Mouse (Mus musculus) midbrain, embryonic 14.5 days (tissue): ENCODE results near the gene Hspbp1. TPM values are rescaled to one million over a fixed set of nuclear protein-coding genes. Genes with fewer than 3 reads are reported as not detected.

ENCODE experiments used
- ATAC-seq: fragments of 200-750 bp; cut with Nextera tagmentation; 2 replicates; pipeline ENCODE4 v1.8.0; 2017; ENCODE audit warnings: moderate number of reproducible peaks, moderate library complexity; ENCODE audit not compliant: low FRiP score, low TSS enrichment
- DNase-seq: peaks from one replicate; pipeline ENCODE4 v3.0.0-alpha.2; 2015
- H3K27ac ChIP-seq: fragments of 300-500 bp; sonication (generic); replicated peaks from 2 replicates; pipeline ENCODE4 v1.5.1; 2014; ENCODE audit warnings: mild to moderate bottlenecking, low read depth, low read length, moderate library complexity
- H3K27me3 ChIP-seq: fragments of 300-500 bp; sonication (generic); 2 replicates; pipeline ENCODE4 v1.6.1; 2014; ENCODE audit warnings: low read length, control low read depth, mixed read lengths; ENCODE audit not compliant: control insufficient read depth, insufficient read depth
- H3K36me3 ChIP-seq: fragments of 300-500 bp; sonication (generic); 2 replicates; pipeline ENCODE4 v1.6.1; 2014; ENCODE audit warnings: low read length, control low read depth; ENCODE audit not compliant: control insufficient read depth, insufficient read depth
- H3K4me1 ChIP-seq: fragments of 300-500 bp; sonication (generic); 2 replicates; pipeline ENCODE4 v1.6.1; 2014; ENCODE audit warnings: mild to moderate bottlenecking, antibody characterized with exemption, low read length, control low read depth; ENCODE audit not compliant: control insufficient read depth, insufficient read depth
- H3K4me2 ChIP-seq: fragments of 300-500 bp; sonication (generic); 2 replicates; pipeline ENCODE4 v1.6.1; 2014; ENCODE audit warnings: mild to moderate bottlenecking, low read length, moderate library complexity
- H3K4me3 ChIP-seq: fragments of 300-500 bp; sonication (generic); replicated peaks from 2 replicates; pipeline ENCODE4 v1.5.1; 2014; ENCODE audit warnings: low read depth, low read length
- H3K9ac ChIP-seq: fragments of 300-500 bp; sonication (generic); replicated peaks from 2 replicates; pipeline ENCODE4 v1.6.1; 2014; ENCODE audit warnings: mild to moderate bottlenecking, low read length, moderate library complexity
- H3K9me3 ChIP-seq: fragments of 300-500 bp; sonication (generic); 2 replicates; pipeline ENCODE4 v1.6.1; 2016; ENCODE audit warnings: low read length, control low read depth, mixed read lengths; ENCODE audit not compliant: control insufficient read depth
- WGBS: fragments of 180-500 bp; shearing (Covaris S2); extraction: QIAGEN DNeasy Blood & Tissue Kit; methylation state at CpG from one replicate; pipeline ENCODE4 v1.1.7; 2014; 5-methylcytosine and 5-hydroxymethylcytosine counted together
- polyA plus RNA-seq: library from polyadenylated mRNA; unstranded; fragments of >200 nt; fragmentation: Nextera tagmentation; extraction: Ambion mirVana; gene quantifications from 2 replicates; pipeline ENCODE4 v1.2.1, GENCODE M21; 2014

Hspbp1 gene
- polyA plus RNA-seq = 136 and 169 TPM in 2 replicates

DNA sequence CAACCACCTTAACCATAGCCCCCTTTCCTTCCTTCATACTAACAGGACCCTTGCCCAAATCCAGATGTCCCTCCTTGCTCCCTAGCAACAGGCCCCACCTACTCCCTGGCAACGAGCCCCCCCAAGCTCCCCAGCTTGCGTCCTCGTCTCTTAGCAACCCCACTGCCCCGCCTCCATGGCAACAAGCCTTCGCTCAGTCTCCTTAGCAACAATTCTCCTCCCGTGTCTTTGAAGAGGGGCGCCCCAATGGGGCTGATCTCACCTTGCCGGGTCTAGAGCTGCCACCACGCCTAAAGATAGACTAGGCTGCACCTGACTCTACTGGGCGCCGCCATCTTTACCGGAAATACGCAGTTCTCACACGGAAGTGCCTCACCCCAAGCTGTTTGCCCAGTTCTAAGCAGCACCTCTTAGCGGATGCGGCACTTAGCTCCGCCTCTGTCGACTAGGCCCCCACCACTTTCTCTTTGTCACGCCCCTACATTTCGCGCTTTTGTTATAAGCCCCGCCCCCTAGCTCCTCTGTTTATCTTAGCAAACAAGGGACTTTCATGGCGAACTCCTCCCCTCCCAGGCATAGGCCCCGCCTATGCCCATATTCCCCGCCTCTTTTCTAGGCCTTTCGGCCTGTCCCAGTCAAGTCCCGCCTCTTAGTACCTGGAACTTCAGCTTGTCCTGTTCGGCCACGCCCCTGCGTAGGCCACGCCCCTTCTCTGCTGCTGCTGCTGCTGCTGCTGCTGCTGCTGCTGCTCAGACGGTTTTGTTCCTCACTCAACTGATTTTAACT is at the start of gene Hspbp1:
Hspbp1 (minus strand) TSS at position 437 of the 786 bp plus-strand sequence.
- Histone ChIP-seq H3K9me3 (no peaks in the 10 kb centered on the region), H3K27me3 (no peaks in the 10 kb centered on the region), H3K4me3 (peak within 1 kb of the TSS; percentile 73), H3K27ac (peak within 1 kb of the TSS; percentile 83), H3K4me1 (peaks cover 7% of the 10 kb centered on the region), H3K9ac (peak within 1 kb of the TSS; percentile 59), H3K36me3 (peaks cover 16% of the 10 kb centered on the region), H3K4me2 (peak within 1 kb of the TSS; percentile 92)
- WGBS = under 1% methylated on average over 32 of the region's 32 CpGs
- ATAC-seq (peak; percentile 95), DNase-seq (peak; percentile 95)

DNA sequence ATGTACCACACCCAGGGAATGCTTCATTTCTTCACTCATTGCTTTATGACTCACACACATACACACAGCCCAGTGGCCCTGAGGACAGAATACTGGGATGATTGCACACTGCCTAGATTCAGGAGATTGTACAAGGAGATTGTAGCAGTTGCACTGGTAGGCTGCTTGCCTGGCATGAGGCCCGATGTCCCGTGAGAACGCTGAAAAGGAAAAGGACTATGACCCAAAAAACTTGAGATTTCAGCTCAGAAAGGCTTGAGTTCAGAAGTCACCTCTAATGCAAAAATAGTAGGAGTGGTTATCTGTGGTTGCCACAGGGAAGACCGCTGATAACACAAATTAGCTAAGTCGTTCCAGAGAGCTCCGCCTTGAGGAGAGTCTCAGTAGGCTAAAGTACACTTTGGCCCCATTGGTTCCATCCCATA is 48.1 kb upstream of the Hspbp1 start:
- Histone ChIP-seq H3K27ac (no peak overlapping the region), H3K4me1 (no peaks in the 10 kb centered on the region), H3K9ac (no peak overlapping the region), H3K4me3 (no peak overlapping the region), H3K4me2 (no peak overlapping the region), H3K36me3 (no peaks in the 10 kb centered on the region), H3K9me3 (no peaks in the 10 kb centered on the region), H3K27me3 (no peaks in the 10 kb centered on the region)
- no peak for ATAC-seq
- 76% methylated on average over 6 of the region's 6 CpGs for WGBS
- no peak for DNase-seq

DNA sequence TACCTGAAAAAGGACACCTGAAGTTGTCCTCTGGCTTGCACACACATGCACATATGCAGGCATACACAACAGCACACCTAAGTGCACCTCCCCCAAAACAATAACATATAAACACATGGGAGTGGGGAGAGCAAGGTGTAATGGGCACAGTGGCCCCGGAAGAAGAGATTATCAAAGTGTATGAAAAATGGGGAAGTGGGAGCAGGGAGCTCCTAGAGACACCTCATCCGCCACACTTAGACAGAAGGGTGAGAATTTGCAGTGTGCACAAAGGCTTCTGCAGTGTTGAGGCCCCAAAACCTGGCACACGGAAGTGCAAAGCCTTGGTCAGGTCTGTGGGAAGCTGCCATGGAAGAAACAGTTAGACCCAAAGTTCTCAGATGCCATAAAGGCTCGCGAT is 46.2 kb upstream of the Hspbp1 start:
- no peak overlapping the region for H3K4me3 ChIP-seq
- 82% methylated on average over 5 of the region's 5 CpGs for WGBS
- ATAC-seq = no peak

GRCm38 (mm10) chr7:4725169-4725568 is 40.3 kb upstream of the Hspbp1 start, which contains the start of gene Tmem150b:
Tmem150b (minus strand) TSS chr7:4725249.
- ATAC-seq (no peak), DNase-seq (no peak)
- Histone ChIP-seq H3K9ac (no peak within 1 kb of the TSS), H3K4me3 (no peak within 1 kb of the TSS), H3K27me3 (no peaks in the 10 kb centered on the region), H3K9me3 (no peaks in the 10 kb centered on the region), H3K4me1 (no peaks in the 10 kb centered on the region), H3K4me2 (no peak within 1 kb of the TSS), H3K27ac (no peak within 1 kb of the TSS), H3K36me3 (no peaks in the 10 kb centered on the region)
- WGBS = 90% methylated on average over 7 of the region's 7 CpGs

More for the DNA sequence above, 46.2 kb upstream of the Hspbp1 start:
- no peak overlapping the region for H3K4me2 ChIP-seq
- H3K27me3 ChIP-seq = no peaks in the 10 kb centered on the region
- H3K9me3 ChIP-seq = no peaks in the 10 kb centered on the region
- no peak for DNase-seq
- H3K4me1 ChIP-seq = no peaks in the 10 kb centered on the region
- no peak overlapping the region for H3K9ac ChIP-seq
- no peaks in the 10 kb centered on the region for H3K36me3 ChIP-seq
- no peak overlapping the region for H3K27ac ChIP-seq

DNA sequence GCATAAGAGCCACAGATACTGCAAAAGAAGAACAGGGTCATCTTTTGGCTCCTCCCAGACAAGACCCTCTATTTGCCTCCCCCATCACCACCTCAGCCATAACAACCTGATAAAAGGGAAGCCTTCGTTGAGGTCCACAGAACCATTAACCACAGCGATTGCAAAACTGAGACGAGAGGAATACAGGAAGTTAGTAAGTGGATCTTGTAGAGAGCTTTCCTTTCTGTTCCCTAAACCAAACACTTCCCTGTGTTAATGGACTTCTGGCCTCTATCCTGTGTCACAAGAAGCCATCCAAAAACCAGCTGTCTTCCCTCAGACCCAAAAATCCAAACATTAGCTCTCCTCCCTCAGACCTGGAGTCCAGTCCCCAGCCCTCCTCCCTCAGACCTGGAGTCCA is 39.5 kb upstream of the Hspbp1 start:
- Histone ChIP-seq H3K4me1 (no peaks in the 10 kb centered on the region), H3K27me3 (no peaks in the 10 kb centered on the region), H3K36me3 (no peaks in the 10 kb centered on the region), H3K9me3 (no peaks in the 10 kb centered on the region), H3K4me3 (no peak overlapping the region), H3K4me2 (no peak overlapping the region), H3K9ac (no peak overlapping the region), H3K27ac (no peak overlapping the region)
- 83% methylated on average over 3 of the region's 3 CpGs for WGBS
- DNase-seq (no peak), ATAC-seq (no peak)

DNA sequence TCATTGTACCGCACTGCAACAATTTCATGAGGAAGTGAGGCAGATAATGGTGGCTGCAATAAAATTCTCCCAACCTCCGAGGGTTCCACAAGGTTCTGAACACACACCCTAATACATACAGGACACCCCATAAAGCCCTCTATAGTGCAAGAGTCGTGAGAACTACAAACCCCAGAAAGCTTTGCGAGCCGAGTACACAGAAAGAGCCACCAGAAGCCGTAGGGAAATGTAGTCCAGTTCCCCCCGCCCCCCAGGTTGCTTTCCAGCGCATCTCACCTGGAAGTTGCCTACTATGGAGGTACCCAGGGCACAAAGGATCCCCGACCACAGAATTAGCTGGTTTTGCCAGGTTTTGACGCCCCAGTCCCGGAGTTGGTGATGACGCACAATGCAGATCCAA is 38.6 kb upstream of the Hspbp1 start:
- Histone ChIP-seq H3K27ac (no peak overlapping the region), H3K27me3 (no peaks in the 10 kb centered on the region), H3K4me3 (peak overlapping the region; percentile 18), H3K36me3 (no peaks in the 10 kb centered on the region), H3K4me2 (peak overlapping the region; percentile 51), H3K9ac (0 out of 2 replicates have a peak overlapping the region, but pooled peaks have one; percentile 36), H3K9me3 (no peaks in the 10 kb centered on the region), H3K4me1 (no peaks in the 10 kb centered on the region)
- WGBS = 41% methylated on average over 12 of the region's 12 CpGs
- ATAC-seq (no peak), DNase-seq (peak; percentile 70)

DNA sequence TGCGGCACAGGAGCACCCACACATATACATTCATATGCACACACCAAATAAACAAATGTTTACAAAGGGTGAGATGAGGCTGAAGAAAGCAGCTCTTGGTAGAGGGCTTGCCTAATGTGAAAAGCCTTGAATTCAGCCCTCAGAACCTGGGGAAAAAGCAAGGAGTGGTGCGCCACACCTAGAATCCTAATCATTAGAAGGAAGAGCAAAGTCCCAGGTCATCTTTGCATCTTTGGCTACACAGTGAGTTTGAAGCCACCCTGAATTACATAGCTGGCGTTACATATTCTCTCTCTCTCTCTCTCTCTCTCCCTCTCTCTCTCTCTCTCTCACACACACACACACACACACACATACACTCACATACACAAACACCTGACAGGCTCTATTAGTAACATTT is 34.4 kb upstream of the Hspbp1 start:
- H3K4me1 ChIP-seq = no peaks in the 10 kb centered on the region
- no peak overlapping the region for H3K27ac ChIP-seq
- no peak overlapping the region for H3K4me2 ChIP-seq
- no peak overlapping the region for H3K4me3 ChIP-seq
- no peaks in the 10 kb centered on the region for H3K9me3 ChIP-seq
- 92% methylated on average over 3 of the region's 3 CpGs for WGBS
- H3K9ac ChIP-seq = no peak overlapping the region
- H3K36me3 ChIP-seq = peaks cover 36% of the 10 kb centered on the region
- H3K27me3 ChIP-seq = no peaks in the 10 kb centered on the region
- ATAC-seq = no peak
- no peak for DNase-seq

DNA sequence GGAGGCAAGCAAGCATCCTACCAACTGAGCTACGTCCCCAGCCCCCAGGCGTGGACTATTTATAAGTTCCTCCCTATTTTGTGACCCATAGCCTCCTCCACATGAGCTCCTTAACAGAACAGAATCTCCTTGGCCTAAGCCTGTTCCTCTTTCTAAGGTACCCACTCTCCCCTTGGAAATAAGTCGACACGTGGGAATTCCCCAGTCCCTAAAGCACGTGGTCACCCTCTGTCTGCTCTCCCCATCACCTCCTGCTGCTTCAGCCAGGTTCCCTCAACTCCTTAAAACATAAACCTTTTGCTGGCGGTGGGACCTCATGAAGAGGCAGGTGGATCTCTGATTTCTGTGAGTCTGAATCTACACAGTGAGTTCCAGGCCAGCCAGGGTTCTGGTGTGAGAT is 32.1 kb upstream of the Hspbp1 start:
- no peaks in the 10 kb centered on the region for H3K27me3 ChIP-seq
- ATAC-seq (no peak), DNase-seq (no peak)
- no peak overlapping the region for H3K9ac ChIP-seq
- H3K36me3 ChIP-seq = peaks cover 60% of the 10 kb centered on the region
- no peaks in the 10 kb centered on the region for H3K4me1 ChIP-seq
- 77% methylated on average over 6 of the region's 6 CpGs for WGBS
- H3K4me2 ChIP-seq = no peak overlapping the region
- no peak overlapping the region for H3K4me3 ChIP-seq
- no peaks in the 10 kb centered on the region for H3K9me3 ChIP-seq
- no peak overlapping the region for H3K27ac ChIP-seq

- Histone ChIP-seq H3K4me3 (no peak overlapping the region), H3K27me3 (no peaks in the 10 kb centered on the region), H3K27ac (no peak overlapping the region), H3K4me2 (no peak overlapping the region), H3K9me3 (no peaks in the 10 kb centered on the region), H3K36me3 (peaks cover 98% of the 10 kb centered on the region), H3K4me1 (no peaks in the 10 kb centered on the region), H3K9ac (no peak overlapping the region)
- ATAC-seq = no peak
- WGBS = 90% methylated on average over 3 of the region's 3 CpGs
- DNase-seq = no peak
Observed at GRCm38 (mm10) chr7:4712594-4712993, 27.7 kb upstream of the Hspbp1 start.
